In genomic region chr15:96780606-96781005, GRCm38 (mm10) we compare ENCODE assay signal across 28 mouse cellular contexts.
"Had no signal": no experiment of that assay in that cellular context is flagged by ENCODE, and none has a peak within 500 bp of the region (broad histone marks: within the 10 kb centered on the region; RNA-seq: fewer than 3 reads in every experiment).

No protein-coding gene starts in this region.

- H3K9me3 ChIP-seq: embryonic facial prominence, embryonic 10.5 days; embryonic facial prominence, embryonic 12.5 days; embryonic facial prominence, embryonic 13.5 days; embryonic facial prominence, embryonic 15.5 days; forebrain, embryonic 10.5 days; forebrain, embryonic 12.5 days; forebrain, embryonic 13.5 days; forebrain, embryonic 15.5 days; heart, embryonic 10.5 days had no signal

- H3K4me3 ChIP-seq: embryonic facial prominence, embryonic 10.5 days; embryonic facial prominence, embryonic 12.5 days; embryonic facial prominence, embryonic 13.5 days; embryonic facial prominence, embryonic 15.5 days; erythroblast, embryonic 14.5 days; forebrain, embryonic 10.5 days; forebrain, embryonic 12.5 days; forebrain, embryonic 13.5 days; forebrain, embryonic 15.5 days; heart, adult 2 months; heart, embryonic 10.5 days had no signal

- H3K27me3 ChIP-seq: embryonic facial prominence, embryonic 12.5 days; embryonic facial prominence, embryonic 13.5 days; embryonic facial prominence, embryonic 15.5 days; forebrain, embryonic 12.5 days; forebrain, embryonic 13.5 days; forebrain, embryonic 15.5 days had no signal

- ATAC-seq: forebrain, embryonic 13.5 days; forebrain, embryonic 14.5 days; forebrain, embryonic 15.5 days; forebrain, embryonic 16.5 days; forebrain, postnatal 0 days had no signal

- H3K9ac ChIP-seq: embryonic facial prominence, embryonic 12.5 days; embryonic facial prominence, embryonic 13.5 days; embryonic facial prominence, embryonic 15.5 days; forebrain, embryonic 12.5 days; forebrain, embryonic 13.5 days; forebrain, embryonic 15.5 days; forebrain, postnatal 0 days had no signal

- H3K4me2 ChIP-seq: embryonic facial prominence, embryonic 12.5 days; embryonic facial prominence, embryonic 13.5 days; embryonic facial prominence, embryonic 15.5 days; forebrain, embryonic 12.5 days; forebrain, embryonic 13.5 days; forebrain, embryonic 15.5 days had no signal

- H3K36me3 ChIP-seq: embryonic facial prominence, embryonic 10.5 days; embryonic facial prominence, embryonic 12.5 days; embryonic facial prominence, embryonic 13.5 days; embryonic facial prominence, embryonic 15.5 days; forebrain, embryonic 10.5 days; forebrain, embryonic 12.5 days; forebrain, embryonic 15.5 days; heart, embryonic 10.5 days had no signal

- DNase-seq: cerebellum, adult 2 months; cerebellum, adult 8-10 months; cerebellum, adult 9-10 months; cerebellum, adult 9-11 months; cerebellum, postnatal 10 days; cerebellum, postnatal 14 days; cerebellum, postnatal 25 days; cerebellum, postnatal 36 days; embryo, embryonic 11 days; forebrain, postnatal 0 days; gastrocnemius, postnatal 10 days; gastrocnemius, postnatal 14 days; gastrocnemius, postnatal 25 days; gastrocnemius, postnatal 36 days; heart, adult 18-20 months; heart, adult 2 months had no signal

- H3K27ac ChIP-seq: embryonic facial prominence, embryonic 10.5 days; embryonic facial prominence, embryonic 12.5 days; embryonic facial prominence, embryonic 13.5 days; embryonic facial prominence, embryonic 15.5 days; forebrain, embryonic 10.5 days; forebrain, embryonic 12.5 days; forebrain, embryonic 13.5 days; forebrain, embryonic 15.5 days had no signal

- H3K4me1 ChIP-seq: embryonic facial prominence, embryonic 10.5 days; embryonic facial prominence, embryonic 12.5 days; embryonic facial prominence, embryonic 13.5 days; embryonic facial prominence, embryonic 15.5 days; forebrain, embryonic 10.5 days; forebrain, embryonic 12.5 days; forebrain, embryonic 13.5 days; forebrain, embryonic 15.5 days had no signal
